Mouse (Mus musculus): Measurements from ENCODE around the gene Cep89. TPM values are rescaled to one million over a fixed set of nuclear protein-coding genes. Genes with fewer than 3 reads are reported as not detected.

Cep89 gene
- polyA plus RNA-seq, 1 experiment from 2014 or later, result 43.8 TPM

- Histone ChIP-seq H3K4me3 (ENCODE audit: low read depth, low read length) (no peak overlapping the region), H3K27me3 (ENCODE audit: control insufficient read depth, insufficient read depth, low read length) (no peaks in the 10 kb centered on the region), H3K4me1 (ENCODE audit: control insufficient read depth, insufficient read depth, low read length) (no peaks in the 10 kb centered on the region), H3K9ac (ENCODE audit: low read length) (no peak overlapping the region), H3K4me2 (ENCODE audit: low read depth, severe bottlenecking) (no peak overlapping the region), H3K36me3 (ENCODE audit: control insufficient read depth, insufficient read depth, low read length) (no peaks in the 10 kb centered on the region), H3K9me3 (ENCODE audit: control insufficient read depth, low read length) (no peaks in the 10 kb centered on the region), H3K27ac (replicated peaks; ENCODE audit: low read depth, low read length) (no peak overlapping the region)
- ATAC-seq (ENCODE audit: insufficient number of reproducible peaks, low FRiP score, low TSS enrichment, low read depth), result no peak
- WGBS, result 74% methylated on average over 2 of the region's 2 CpGs
- DNase-seq (ENCODE audit: low spot score), result no peak
These were observed 88.3 kb downstream of the Cep89 start for GRCm38 (mm10) chr7:35485126-35485525.

GRCm38 (mm10) chr7:35486553-35486952 is 89.7 kb downstream of the Cep89 start:
- 86% methylated on average over 8 of the region's 8 CpGs for WGBS
- Histone ChIP-seq H3K9ac (ENCODE audit: low read length) (no peak overlapping the region), H3K9me3 (ENCODE audit: control insufficient read depth, low read length) (no peaks in the 10 kb centered on the region), H3K4me3 (ENCODE audit: low read depth, low read length) (no peak overlapping the region), H3K36me3 (ENCODE audit: control insufficient read depth, insufficient read depth, low read length) (no peaks in the 10 kb centered on the region), H3K27me3 (ENCODE audit: control insufficient read depth, insufficient read depth, low read length) (no peaks in the 10 kb centered on the region), H3K4me1 (ENCODE audit: control insufficient read depth, insufficient read depth, low read length) (no peaks in the 10 kb centered on the region), H3K27ac (replicated peaks; ENCODE audit: low read depth, low read length) (no peak overlapping the region), H3K4me2 (ENCODE audit: low read depth, severe bottlenecking) (no peak overlapping the region)
- ATAC-seq (ENCODE audit: insufficient number of reproducible peaks, low FRiP score, low TSS enrichment, low read depth) (no peak), DNase-seq (ENCODE audit: low spot score) (no peak)

Other genes with a start within 250 kb of the Cep89 start
- gene Slc7a10, start 210.7 kb upstream of the Cep89 start, polyA plus RNA-seq (2014; fragmentation: Nextera tagmentation; extraction: Ambion mirVana), result 0.16 TPM in 1 of 2 replicates, not detected in the other
- 8.2 and 9.8 TPM in 2 replicates for gene Lrp3, start 181.5 kb upstream of the Cep89 start, polyA plus RNA-seq (2014; fragmentation: Nextera tagmentation; extraction: Ambion mirVana)
- gene Gpatch1, start 78.6 kb upstream of the Cep89 start, polyA plus RNA-seq (2014; fragmentation: Nextera tagmentation; extraction: Ambion mirVana), result 17.5 and 20.5 TPM in 2 replicates
- 1.8 and 1.9 TPM in 2 replicates for gene Rhpn2, start 62.9 kb upstream of the Cep89 start, polyA plus RNA-seq (2014; fragmentation: Nextera tagmentation; extraction: Ambion mirVana)
- gene Faap24, start 199 bp upstream of the Cep89 start, polyA plus RNA-seq (2014; fragmentation: Nextera tagmentation; extraction: Ambion mirVana), result 19.5 and 19.6 TPM in 2 replicates
- 0.08 TPM in 1 of 2 replicates, not detected in the other for gene Slc7a9, start 51.8 kb downstream of the Cep89 start, polyA plus RNA-seq (2014; fragmentation: Nextera tagmentation; extraction: Ambion mirVana)
- 0.41 TPM in 1 of 2 replicates, not detected in the other for gene Tdrd12, start 140.7 kb downstream of the Cep89 start, polyA plus RNA-seq (2014; fragmentation: Nextera tagmentation; extraction: Ambion mirVana)
- gene Nudt19, start 159.3 kb downstream of the Cep89 start, polyA plus RNA-seq (2014; fragmentation: Nextera tagmentation; extraction: Ambion mirVana), result 35.2 and 35.8 TPM in 2 replicates
- gene Rgs9bp, start 188.5 kb downstream of the Cep89 start, polyA plus RNA-seq (2014; fragmentation: Nextera tagmentation; extraction: Ambion mirVana), result 0.20 and 0.40 TPM in 2 replicates
- gene Ankrd27, start 189.2 kb downstream of the Cep89 start, polyA plus RNA-seq (2014; fragmentation: Nextera tagmentation; extraction: Ambion mirVana), result 35.6 and 35.9 TPM in 2 replicates

All from limb, embryonic 11.5 days (tissue).